Mouse (Mus musculus) heart, embryonic 14.5 days (tissue): ENCODE measurements around the gene Prph2. TPM values are rescaled to one million over a fixed set of nuclear protein-coding genes. Genes with fewer than 3 reads are reported as not detected.

ENCODE experiments used
- ATAC-seq: fragments of 200-750 bp; cut with Nextera tagmentation; 2 replicates; pipeline ENCODE4 v1.8.0; 2017; ENCODE audit warnings: low read depth, moderate TSS enrichment; ENCODE audit not compliant: insufficient number of reproducible peaks, insufficient read depth, low FRiP score
- H3K27ac ChIP-seq, 2 experiments: fragments of 200-500 bp in 1 of 2; fragments of 300-500 bp in 1 of 2; sonication (generic) in 1 of 2; replicated peaks in 1 of 2; 2 replicates each; pipeline ENCODE4 v1.5.1; 2012 to 2014; ENCODE audit warnings: low read depth in 2 of 2, low read length in 2 of 2, control low read depth in 1 of 2, mild to moderate bottlenecking in 1 of 2, mixed read lengths in 1 of 2; ENCODE audit not compliant: control insufficient read depth in 1 of 2, insufficient read depth in 1 of 2
- H3K27me3 ChIP-seq: fragments of 300-500 bp; sonication (generic); 2 replicates; pipeline ENCODE4 v1.6.1; 2014; ENCODE audit warnings: mild to moderate bottlenecking, low read length, control low read depth; ENCODE audit not compliant: control insufficient read depth, insufficient read depth
- H3K36me3 ChIP-seq: fragments of 300-500 bp; sonication (generic); 2 replicates; pipeline ENCODE4 v1.6.1; 2014; ENCODE audit warnings: mild to moderate bottlenecking, control low read depth, low read length, mixed read lengths; ENCODE audit not compliant: control insufficient read depth, insufficient read depth
- H3K4me1 ChIP-seq, 2 experiments: fragments of 200-500 bp in 1 of 2; fragments of 300-500 bp in 1 of 2; sonication (generic) in 1 of 2; 2 replicates each; pipeline ENCODE4 v1.6.1; 2012 to 2014; ENCODE audit warnings: low read length in 2 of 2, control low read depth in 1 of 2, mixed read lengths in 1 of 2; ENCODE audit not compliant: control insufficient read depth in 2 of 2, insufficient read depth in 2 of 2
- H3K4me2 ChIP-seq: fragments of 300-500 bp; sonication (generic); 2 replicates; pipeline ENCODE4 v1.6.1; 2014; ENCODE audit warnings: mild to moderate bottlenecking, low read length
- H3K4me3 ChIP-seq, 2 experiments: fragments of 200-500 bp in 1 of 2; fragments of 300-500 bp in 1 of 2; sonication (generic) in 1 of 2; 2 replicates each; pipeline ENCODE4 v1.5.1; 2012 to 2014; ENCODE audit warnings: low read length in 2 of 2, mild to moderate bottlenecking in 2 of 2, control low read depth in 1 of 2, low read depth in 1 of 2, moderate library complexity in 1 of 2; ENCODE audit not compliant: control insufficient read depth in 1 of 2, insufficient read depth in 1 of 2
- H3K9ac ChIP-seq: fragments of 300-500 bp; sonication (generic); 2 replicates; pipeline ENCODE4 v1.6.1; 2014; ENCODE audit warnings: mild to moderate bottlenecking, low read length
- H3K9me3 ChIP-seq: fragments of 300-500 bp; sonication (generic); 2 replicates; pipeline ENCODE4 v1.6.1; 2016; ENCODE audit warnings: low read length, control low read depth; ENCODE audit not compliant: control insufficient read depth
- WGBS: fragments of 180-500 bp; shearing (Covaris S2); extraction: QIAGEN DNeasy Blood & Tissue Kit; methylation state at CpG from one replicate; pipeline ENCODE4 v1.1.7; 2014; 5-methylcytosine and 5-hydroxymethylcytosine counted together
- polyA plus RNA-seq: library from polyadenylated mRNA; unstranded; fragments of >200 nt; fragmentation: Nextera tagmentation; extraction: Ambion mirVana; gene quantifications from 2 replicates; pipeline ENCODE4 v1.2.1, GENCODE M21; 2014

Prph2 gene
- polyA plus RNA-seq, 1 experiment from 2014 or later, result not detected

GRCm38 (mm10) chr17:46890843-46891594 is 19.2 kb upstream of the Prph2 start:
- 1% methylated on average over 64 of the region's 64 CpGs for WGBS
- Histone ChIP-seq H3K9me3 (no peaks in the 10 kb centered on the region), H3K9ac (peak overlapping the region; percentile 96), H3K4me1 (peaks cover 13 to 31% of the 10 kb centered on the region in 2 experiments), H3K27ac (peak overlapping the region; percentile 90 to 92), H3K4me3 (peak overlapping the region; percentile 83 to 96), H3K4me2 (peak overlapping the region; percentile 97), H3K27me3 (no peaks in the 10 kb centered on the region), H3K36me3 (peaks cover 6% of the 10 kb centered on the region; the same call in 1 of the 2 replicates)
- peak; percentile 6; the same call in 1 of the 2 replicates for ATAC-seq

DNA sequence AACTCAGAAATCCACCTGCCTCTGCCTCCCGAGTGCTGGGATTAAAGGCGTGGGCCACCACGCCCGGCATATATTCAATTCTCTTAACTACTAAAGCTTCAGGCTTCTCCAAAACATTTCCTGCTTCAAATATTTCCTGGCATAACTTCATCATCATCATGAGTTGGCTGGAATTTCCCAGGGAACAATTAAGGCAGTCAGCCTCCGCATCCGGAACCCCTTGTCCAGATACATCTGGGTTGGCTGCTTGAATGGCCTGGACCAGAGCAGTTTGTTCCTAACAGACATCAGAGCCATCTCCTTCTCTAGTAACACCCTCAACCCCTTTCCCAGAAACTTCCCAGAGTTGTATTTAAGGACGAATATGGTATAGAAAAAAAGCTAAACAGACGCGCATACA is 14.8 kb upstream of the Prph2 start:
- no peak for ATAC-seq
- Histone ChIP-seq H3K9ac (no peak overlapping the region), H3K4me2 (no peak overlapping the region), H3K36me3 (peaks cover 6% of the 10 kb centered on the region; the same call in 1 of the 2 replicates), H3K4me3 (no peak overlapping the region), H3K27me3 (no peaks in the 10 kb centered on the region), H3K4me1 (peaks cover 10 to 22% of the 10 kb centered on the region in 2 experiments), H3K27ac (no peak overlapping the region), H3K9me3 (0 out of 2 replicates have a peak, but pooled peaks cover 3% of the 10 kb centered on the region)
- WGBS, result 90% methylated on average over 9 of the region's 9 CpGs

DNA sequence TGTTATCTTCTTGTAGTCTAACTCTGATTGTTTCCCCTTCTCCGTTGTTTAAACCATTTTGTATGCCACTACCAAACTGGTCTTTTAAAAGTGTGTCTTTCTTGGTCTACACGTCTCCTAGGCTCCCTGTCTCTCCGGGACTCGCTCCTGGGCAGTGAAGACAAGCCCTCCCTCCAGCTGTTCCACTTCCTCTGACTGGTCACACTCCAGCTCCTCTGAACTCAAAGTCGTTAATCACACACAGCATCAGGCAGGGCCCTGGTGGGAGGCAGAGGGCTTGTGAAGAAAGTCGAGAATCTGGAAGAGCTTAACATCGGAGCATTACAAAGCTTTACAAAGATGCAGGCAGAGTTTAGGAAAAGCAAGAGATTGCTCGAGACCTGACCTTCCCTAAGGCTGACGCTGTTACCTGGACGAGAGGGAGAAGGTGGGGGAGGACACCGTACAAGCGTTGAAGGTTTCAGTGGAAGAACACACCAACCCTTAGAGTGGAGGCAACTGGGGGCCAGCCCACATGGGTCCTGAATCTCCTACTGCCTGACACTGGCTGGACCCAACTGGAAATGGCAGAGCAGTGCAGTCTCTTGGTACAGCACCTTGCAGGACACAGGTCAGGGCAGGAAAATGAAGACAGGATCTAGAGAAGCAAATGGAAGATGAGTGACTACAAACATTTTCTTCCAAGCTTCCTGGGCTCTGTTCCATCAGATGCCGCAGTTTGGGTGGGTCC is 12.9 kb upstream of the Prph2 start:
- H3K27ac ChIP-seq, result no peak overlapping the region
- 0 out of 2 replicates have a peak, but pooled peaks cover 3% of the 10 kb centered on the region for H3K9me3 ChIP-seq
- 47% methylated on average over 13 of the region's 13 CpGs for WGBS
- no peaks in the 10 kb centered on the region for H3K27me3 ChIP-seq
- H3K9ac ChIP-seq, result no peak overlapping the region
- no peak overlapping the region for H3K4me2 ChIP-seq
- peaks cover 2% of the 10 kb centered on the region; the same call in 1 of the 2 replicates for H3K36me3 ChIP-seq
- H3K4me1 ChIP-seq, result peaks cover 3 to 9% of the 10 kb centered on the region in 2 experiments
- H3K4me3 ChIP-seq, result no peak overlapping the region
- ATAC-seq, result no peak

DNA sequence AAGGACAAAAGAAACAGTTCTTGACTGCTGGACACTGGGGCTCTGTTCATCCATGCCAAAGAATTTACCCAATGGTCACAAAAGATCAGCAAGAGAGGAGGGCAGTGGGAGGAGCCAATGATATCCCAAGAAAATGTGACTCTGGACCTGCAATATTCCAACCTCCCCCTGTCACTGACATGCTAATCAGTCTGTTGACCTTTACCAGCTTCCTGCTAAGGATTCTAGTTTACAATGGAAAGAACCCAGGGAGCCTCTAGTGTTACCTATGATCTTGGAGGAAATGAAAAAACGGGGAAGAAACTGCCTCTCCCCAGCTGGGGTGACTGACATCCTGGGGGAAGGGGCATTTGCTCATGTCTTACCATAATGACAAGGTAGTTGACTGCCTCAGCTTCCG is 9.3 kb upstream of the Prph2 start:
- Histone ChIP-seq H3K27me3 (no peaks in the 10 kb centered on the region), H3K9me3 (0 out of 2 replicates have a peak, but pooled peaks cover 3% of the 10 kb centered on the region), H3K4me1 (no peaks in the 10 kb centered on the region), H3K4me2 (no peak overlapping the region), H3K27ac (no peak overlapping the region), H3K9ac (no peak overlapping the region), H3K36me3 (no peaks in the 10 kb centered on the region), H3K4me3 (no peak overlapping the region)
- ATAC-seq, result no peak
- WGBS, result 60% methylated on average over 2 of the region's 2 CpGs

DNA sequence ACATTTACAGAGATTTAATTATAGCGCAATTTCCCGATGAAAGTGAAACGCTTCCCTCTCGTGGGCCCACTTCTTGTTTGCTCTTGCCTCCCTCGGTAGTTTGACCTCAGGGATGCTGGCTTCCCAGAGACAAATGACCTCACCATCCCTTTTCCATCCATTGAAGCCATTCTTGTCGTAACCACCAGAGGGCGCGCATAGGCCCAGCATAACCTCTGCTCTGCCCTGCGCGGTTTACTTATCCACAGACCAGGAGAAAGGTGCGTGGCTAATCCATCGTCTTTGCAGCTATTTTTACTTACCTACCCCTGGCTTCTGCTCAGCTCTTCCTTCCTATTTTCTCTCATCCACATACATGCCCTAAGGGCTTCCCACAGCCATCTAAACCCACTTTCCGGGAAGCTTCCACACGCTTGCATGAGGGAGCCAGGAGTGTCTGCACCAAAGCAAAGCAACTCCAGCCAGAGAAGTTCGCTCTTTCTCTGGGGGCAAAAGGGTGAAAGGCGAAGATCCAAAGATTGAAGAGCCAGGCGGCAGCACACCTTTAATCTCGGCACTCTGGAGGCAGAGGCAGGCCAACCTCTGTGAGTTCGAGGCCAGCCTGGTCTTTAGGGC is 6.3 kb upstream of the Prph2 start:
- H3K27me3 ChIP-seq, result no peaks in the 10 kb centered on the region
- peak; percentile 69 for ATAC-seq
- no peak overlapping the region for H3K9ac ChIP-seq
- no peaks in the 10 kb centered on the region for H3K36me3 ChIP-seq
- H3K27ac ChIP-seq, result no peak overlapping the region
- no peak overlapping the region for H3K4me3 ChIP-seq
- 18% methylated on average over 19 of the region's 19 CpGs for WGBS
- no peaks in the 10 kb centered on the region for H3K4me1 ChIP-seq
- no peak overlapping the region for H3K4me2 ChIP-seq
- no peaks in the 10 kb centered on the region for H3K9me3 ChIP-seq

GRCm38 (mm10) chr17:46912331-46912730 is 2.1 kb downstream of the Prph2 start:
- ATAC-seq, result no peak
- WGBS, result 23% methylated on average over 6 of the region's 6 CpGs

DNA sequence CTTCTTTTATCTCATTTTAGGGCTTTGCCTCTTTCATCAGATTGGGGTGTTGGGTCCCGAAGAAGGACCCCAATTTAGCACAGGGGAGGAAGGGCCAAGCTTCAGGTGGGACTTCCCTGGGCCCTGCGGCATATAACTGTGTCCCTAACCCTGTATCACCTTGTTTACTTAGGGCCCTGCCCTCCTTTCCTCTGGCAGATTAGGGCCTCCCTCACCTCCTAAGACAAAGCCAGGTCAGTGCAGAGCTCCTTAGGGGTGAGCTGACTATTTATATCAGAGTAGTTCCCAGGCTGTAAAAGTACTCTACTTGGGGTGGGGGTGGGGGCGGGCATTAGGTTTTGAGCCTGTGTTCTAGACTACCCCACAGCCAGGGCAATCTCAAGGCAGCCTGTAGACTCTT is 4.9 kb downstream of the Prph2 start:
- Histone ChIP-seq H3K27ac (no peak overlapping the region), H3K9me3 (no peaks in the 10 kb centered on the region), H3K4me2 (no peak overlapping the region), H3K4me1 (peaks cover 6 to 11% of the 10 kb centered on the region in 2 experiments), H3K27me3 (no peaks in the 10 kb centered on the region), H3K4me3 (no peak overlapping the region), H3K9ac (no peak overlapping the region), H3K36me3 (no peaks in the 10 kb centered on the region)
- WGBS, result 53% methylated on average over 3 of the region's 3 CpGs
- no peak for ATAC-seq

More at GRCm38 (mm10) chr17:46912331-46912730, 2.1 kb downstream of the Prph2 start:
- Histone ChIP-seq H3K9me3 (no peaks in the 10 kb centered on the region), H3K4me2 (no peak overlapping the region), H3K27me3 (no peaks in the 10 kb centered on the region), H3K4me3 (no peak overlapping the region), H3K9ac (no peak overlapping the region), H3K4me1 (peaks cover 6 to 11% of the 10 kb centered on the region in 2 experiments), H3K27ac (no peak overlapping the region), H3K36me3 (no peaks in the 10 kb centered on the region)
